10 mouse cellular contexts compared by ENCODE assay signal in the genomic region with DNA sequence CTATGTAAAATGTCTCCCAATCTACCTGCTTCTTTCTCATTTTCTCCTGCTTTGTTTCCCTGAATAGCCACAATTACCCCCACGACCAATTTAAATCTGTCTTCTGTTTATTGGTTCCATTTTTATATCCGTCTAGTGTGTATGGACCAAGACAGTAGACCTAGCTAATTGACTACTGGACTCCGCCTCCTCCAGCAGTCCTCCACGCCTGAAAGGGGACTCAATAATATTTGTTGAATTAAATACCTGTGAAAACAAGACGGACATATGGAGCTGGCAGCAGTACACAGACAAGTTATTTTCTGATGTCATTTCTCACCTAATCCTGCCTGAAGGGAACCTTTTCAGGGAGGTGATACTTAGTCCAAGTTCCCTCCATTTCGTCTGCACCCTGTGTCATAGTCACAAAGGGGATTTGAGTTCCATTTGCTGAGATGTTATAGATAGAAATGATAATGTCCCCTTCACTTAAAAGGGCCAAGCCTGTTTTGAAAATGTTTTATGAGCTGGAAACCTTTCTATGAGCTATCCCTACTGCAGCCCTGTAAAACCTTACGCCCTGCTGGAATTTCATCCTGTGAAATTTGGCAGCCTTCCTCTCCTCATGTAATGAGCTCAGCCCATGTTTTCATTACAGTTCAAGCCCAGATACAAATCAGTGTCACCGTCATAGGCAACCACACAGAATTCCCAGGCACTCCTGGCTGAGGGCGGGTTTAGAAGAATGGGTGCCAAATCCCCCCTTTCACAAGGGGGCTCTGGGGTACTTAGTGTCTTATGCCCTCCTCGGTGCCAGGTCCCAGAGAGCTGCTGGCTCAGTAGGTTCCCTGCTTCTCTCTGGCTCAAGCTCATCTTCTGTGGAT.
DNase-seq lines count a peak whose midpoint lies in the region; ATAC-seq and TF ChIP-seq lines count a peak whose summit lies in the region.
"Had no signal": no experiment of that assay in that cellular context is flagged by ENCODE, and none has a peak within 500 bp of the region (broad histone marks: within the 10 kb centered on the region; RNA-seq: fewer than 3 reads in every experiment).

No protein-coding gene starts in this region.

- no peaks in the 10 kb centered on the region for H3K27me3 ChIP-seq in forebrain, embryonic 12.5 days
- H3K27me3 ChIP-seq in forebrain, embryonic 11.5 days (ENCODE audit: control insufficient read depth, insufficient read depth, low read length): no peaks in the 10 kb centered on the region
- no peaks in the 10 kb centered on the region for H3K27me3 ChIP-seq in heart, embryonic 14.5 days (ENCODE audit: control insufficient read depth, insufficient read depth, low read length)
- H3K27me3 ChIP-seq in midbrain, postnatal 0 days (ENCODE audit: insufficient read depth, low read length): no peaks in the 10 kb centered on the region
- H3K27me3 ChIP-seq: embryonic facial prominence, embryonic 15.5 days had no signal

- WGBS in forebrain, embryonic 12.5 days: 47% methylated on average over 10 of the region's 10 CpGs
- WGBS in forebrain, embryonic 11.5 days: 59% methylated on average over 10 of the region's 10 CpGs
- WGBS in heart, embryonic 14.5 days: 55% methylated on average over 10 of the region's 10 CpGs
- WGBS in midbrain, postnatal 0 days: 49% methylated on average over 10 of the region's 10 CpGs

- H3K4me1 ChIP-seq in forebrain, embryonic 12.5 days: peaks cover 24% of the 10 kb centered on the region
- H3K4me1 ChIP-seq in forebrain, embryonic 11.5 days (replicated peaks; ENCODE audit: control insufficient read depth, insufficient read depth, low read length): peaks cover 2% of the 10 kb centered on the region; the same call in 1 of the 2 replicates
- peaks cover 3 to 10% of the 10 kb centered on the region in 2 experiments; a peak in 3 of 4 replicates for H3K4me1 ChIP-seq in heart, embryonic 14.5 days (ENCODE audit: control insufficient read depth in 2 of 2, insufficient read depth in 2 of 2, low read length in 2 of 2)
- H3K4me1 ChIP-seq in midbrain, postnatal 0 days (ENCODE audit: insufficient read depth, low read length): no peaks in the 10 kb centered on the region

- DNase-seq in forebrain, embryonic 11.5 days (ENCODE audit: low spot score): no peak
- DNase-seq in lung, postnatal 14 days: peak; percentile 5
- no peak for DNase-seq in lung, postnatal 36 days
- peak; percentile 61 for DNase-seq in midbrain, postnatal 0 days (ENCODE audit: low spot score)
- no peak for DNase-seq in left cerebral cortex, postnatal 10 days (ENCODE audit: extremely low spot score in 1 of 2, low spot score in 2 of 2)
- no peak for DNase-seq in frontal cortex, postnatal 10 days (ENCODE audit: low spot score in 2 of 2)
- DNase-seq: adrenal gland, adult 8-10 months had no signal

- ATAC-seq in forebrain, embryonic 12.5 days (ENCODE audit: low FRiP score): peak; percentile 85; the same call in 1 of the 2 replicates
- ATAC-seq in forebrain, embryonic 11.5 days (replicated peaks; ENCODE audit: low FRiP score): no peak
- ATAC-seq in heart, embryonic 14.5 days (ENCODE audit: insufficient number of reproducible peaks, insufficient read depth, low FRiP score, low read depth): no peak
- ATAC-seq in midbrain, postnatal 0 days (ENCODE audit: low FRiP score): 0 out of 2 replicates have a peak, but pooled peaks have one; percentile 34

- H3K9ac ChIP-seq in forebrain, embryonic 12.5 days: no peak overlapping the region
- H3K9ac ChIP-seq in forebrain, embryonic 11.5 days (ENCODE audit: low read length): no peak overlapping the region
- H3K9ac ChIP-seq in heart, embryonic 14.5 days (ENCODE audit: low read length): no peak overlapping the region
- H3K9ac ChIP-seq in midbrain, postnatal 0 days (replicated peaks; ENCODE audit: low read length, poor library complexity, severe bottlenecking): no peak overlapping the region
- H3K9ac ChIP-seq: embryonic facial prominence, embryonic 15.5 days had no signal

- intact Hi-C loops in left cerebral cortex, postnatal 10 days (cut with DNase I): loop anchor here (10.0 kb wide), 1 partner anchor 1035 kb away; no protein-coding TSS in a partner anchor

- TF ChIP-seq CTCF in midbrain, postnatal 0 days (IDR thresholded peaks at IDR 0.05): no peak

- no peak overlapping the region for H3K4me2 ChIP-seq in forebrain, embryonic 12.5 days
- no peak overlapping the region for H3K4me2 ChIP-seq in forebrain, embryonic 11.5 days (ENCODE audit: low read depth, low read length, severe bottlenecking)
- peak overlapping the region; percentile 38 for H3K4me2 ChIP-seq in heart, embryonic 14.5 days (ENCODE audit: low read length)
- no peak overlapping the region for H3K4me2 ChIP-seq in midbrain, postnatal 0 days (ENCODE audit: low read depth, low read length, poor library complexity, severe bottlenecking)
- H3K4me2 ChIP-seq: embryonic facial prominence, embryonic 15.5 days had no signal

- H3K9me3 ChIP-seq in forebrain, embryonic 12.5 days: no peaks in the 10 kb centered on the region; the same call in 1 of the 2 replicates
- no peaks in the 10 kb centered on the region for H3K9me3 ChIP-seq in forebrain, embryonic 11.5 days (ENCODE audit: control insufficient read depth, low read length)
- H3K9me3 ChIP-seq in heart, embryonic 14.5 days (ENCODE audit: control insufficient read depth, low read length): no peaks in the 10 kb centered on the region
- H3K9me3 ChIP-seq in midbrain, postnatal 0 days (ENCODE audit: low read length): no peaks in the 10 kb centered on the region
- H3K9me3 ChIP-seq: embryonic facial prominence, embryonic 15.5 days had no signal

- no peak overlapping the region for H3K4me3 ChIP-seq in forebrain, embryonic 12.5 days (replicated peaks)
- H3K4me3 ChIP-seq in forebrain, embryonic 11.5 days (ENCODE audit: low read depth, low read length): no peak overlapping the region
- no peak overlapping the region for H3K4me3 ChIP-seq in heart, embryonic 14.5 days (ENCODE audit: control insufficient read depth in 1 of 2, insufficient read depth in 1 of 2, low read depth in 1 of 2, low read length in 2 of 2)
- H3K4me3 ChIP-seq in midbrain, postnatal 0 days (ENCODE audit: low read depth, low read length): no peak overlapping the region
- H3K4me3 ChIP-seq: embryonic facial prominence, embryonic 15.5 days had no signal

- peak overlapping the region; percentile 75 for H3K27ac ChIP-seq in forebrain, embryonic 12.5 days
- H3K27ac ChIP-seq in forebrain, embryonic 11.5 days (ENCODE audit: low read depth, low read length): no peak overlapping the region
- H3K27ac ChIP-seq in heart, embryonic 14.5 days (replicated peaks in 1 of 2; ENCODE audit: control insufficient read depth in 1 of 2, insufficient read depth in 1 of 2, low read depth in 2 of 2, low read length in 2 of 2): peak overlapping the region in 1 of 2 experiments; percentile 28; a peak in 1 of 4 replicates
- H3K27ac ChIP-seq in midbrain, postnatal 0 days (ENCODE audit: low read depth, low read length): no peak overlapping the region
- H3K27ac ChIP-seq: embryonic facial prominence, embryonic 15.5 days had no signal

- H3K36me3 ChIP-seq in forebrain, embryonic 12.5 days (replicated peaks): no peaks in the 10 kb centered on the region
- H3K36me3 ChIP-seq in forebrain, embryonic 11.5 days (ENCODE audit: control insufficient read depth, insufficient read depth, low read length): no peaks in the 10 kb centered on the region
- H3K36me3 ChIP-seq in heart, embryonic 14.5 days (ENCODE audit: control insufficient read depth, insufficient read depth, low read length): no peaks in the 10 kb centered on the region
- H3K36me3 ChIP-seq in midbrain, postnatal 0 days (ENCODE audit: insufficient read depth, low read length): no peaks in the 10 kb centered on the region
- H3K36me3 ChIP-seq: embryonic facial prominence, embryonic 15.5 days had no signal

Comparison
In these comparisons a context has a peak if more than half of its experiments do, and no peak if none do; other contexts are left out.
1. ATAC-seq: peak in forebrain, embryonic 12.5 days (single experiment) and midbrain, postnatal 0 days (single experiment); none in forebrain, embryonic 11.5 days (single experiment) and heart, embryonic 14.5 days (single experiment).
2. DNase-seq: peak in lung, postnatal 14 days (single experiment) and midbrain, postnatal 0 days (single experiment); none in forebrain, embryonic 11.5 days (single experiment), lung, postnatal 36 days (single experiment), left cerebral cortex, postnatal 10 days (0 of 2) and frontal cortex, postnatal 10 days (0 of 2).